Mouse (Mus musculus) heart, embryonic 15.5 days (tissue): ENCODE data around the gene Sumo1. TPM values are rescaled to one million over a fixed set of nuclear protein-coding genes. Genes with fewer than 3 reads are reported as not detected.

ENCODE experiments used
- ATAC-seq: fragments of 200-750 bp; cut with Nextera tagmentation; replicated peaks from 2 replicates; pipeline ENCODE4 v1.8.0; 2017; ENCODE audit warnings: low read depth, moderate TSS enrichment; ENCODE audit not compliant: insufficient number of reproducible peaks, insufficient read depth, low FRiP score
- H3K27ac ChIP-seq: fragments of 300-500 bp; sonication (generic); 2 replicates; pipeline ENCODE4 v1.5.1; 2015; ENCODE audit warnings: mild to moderate bottlenecking, inconsistent platforms
- H3K27me3 ChIP-seq: fragments of 300-500 bp; sonication (generic); 2 replicates; pipeline ENCODE4 v1.6.1; 2015; ENCODE audit warnings: inconsistent platforms
- H3K36me3 ChIP-seq: fragments of 300-500 bp; sonication (generic); 2 replicates; pipeline ENCODE4 v1.6.1; 2015; ENCODE audit warnings: mild to moderate bottlenecking, inconsistent platforms
- H3K4me1 ChIP-seq: fragments of 300-500 bp; sonication (generic); replicated peaks from 2 replicates; pipeline ENCODE4 v1.6.1; 2015; ENCODE audit warnings: inconsistent platforms
- H3K4me2 ChIP-seq: fragments of 300-500 bp; sonication (generic); 2 replicates; pipeline ENCODE4 v1.6.1; 2015; ENCODE audit warnings: inconsistent platforms, mild to moderate bottlenecking, moderate library complexity
- H3K4me3 ChIP-seq: fragments of 300-500 bp; sonication (generic); 2 replicates; pipeline ENCODE4 v1.5.1; 2015; ENCODE audit warnings: mild to moderate bottlenecking, inconsistent platforms
- H3K9ac ChIP-seq: fragments of 300-500 bp; sonication (generic); 2 replicates; pipeline ENCODE4 v1.6.1; 2015; ENCODE audit warnings: mild to moderate bottlenecking, inconsistent platforms
- H3K9me3 ChIP-seq: fragments of 300-500 bp; sonication (generic); replicated peaks from 2 replicates; pipeline ENCODE4 v1.6.1; 2016; ENCODE audit warnings: inconsistent platforms
- WGBS: fragments of 180-500 bp; shearing (Covaris S2); methylation state at CpG from one replicate; pipeline ENCODE4 v1.1.7; 2015; ENCODE audit warnings: mixed read lengths; 5-methylcytosine and 5-hydroxymethylcytosine counted together
- polyA plus RNA-seq: library from polyadenylated mRNA; unstranded; fragments of >200 nt; fragmentation: Nextera tagmentation; extraction: Ambion mirVana; gene quantifications from 2 replicates; pipeline ENCODE4 v1.2.1, GENCODE M21; 2015

Sumo1 gene
- polyA plus RNA-seq, 1 experiment from 2014 or later, result 215 TPM

GRCm38 (mm10) chr1:59548486-59548885, 122.1 kb downstream of the Sumo1 start:
- no peak overlapping the region for H3K27ac ChIP-seq
- ATAC-seq, result no peak

GRCm38 (mm10) chr1:59543911-59544310, 126.7 kb downstream of the Sumo1 start:
- Histone ChIP-seq H3K4me2 (no peak overlapping the region), H3K27me3 (no peaks in the 10 kb centered on the region), H3K9ac (no peak overlapping the region), H3K4me3 (no peak overlapping the region), H3K27ac (no peak overlapping the region), H3K9me3 (no peaks in the 10 kb centered on the region), H3K4me1 (no peaks in the 10 kb centered on the region), H3K36me3 (no peaks in the 10 kb centered on the region)
- 55% methylated on average over 8 of the region's 8 CpGs for WGBS
- no peak for ATAC-seq

More at GRCm38 (mm10) chr1:59548486-59548885, 122.1 kb downstream of the Sumo1 start:
- Histone ChIP-seq H3K9me3 (no peaks in the 10 kb centered on the region), H3K9ac (no peak overlapping the region), H3K4me1 (no peaks in the 10 kb centered on the region), H3K4me3 (no peak overlapping the region), H3K4me2 (no peak overlapping the region), H3K27me3 (no peaks in the 10 kb centered on the region), H3K36me3 (no peaks in the 10 kb centered on the region)
- WGBS, result 84% methylated on average over 5 of the region's 5 CpGs

- ATAC-seq, result no peak
- no peaks in the 10 kb centered on the region for H3K4me1 ChIP-seq
- H3K27me3 ChIP-seq, result no peaks in the 10 kb centered on the region
- H3K4me3 ChIP-seq, result no peak overlapping the region
- H3K36me3 ChIP-seq, result no peaks in the 10 kb centered on the region
- no peak overlapping the region for H3K27ac ChIP-seq
- H3K9ac ChIP-seq, result no peak overlapping the region
- H3K9me3 ChIP-seq, result no peaks in the 10 kb centered on the region
- 43% methylated on average over 6 of the region's 6 CpGs for WGBS
- H3K4me2 ChIP-seq, result no peak overlapping the region
Observed at GRCm38 (mm10) chr1:59542231-59542630, 128.4 kb downstream of the Sumo1 start.

GRCm38 (mm10) chr1:59541271-59542020, 129.2 kb downstream of the Sumo1 start:
- H3K27ac ChIP-seq, result no peak overlapping the region
- H3K36me3 ChIP-seq, result no peaks in the 10 kb centered on the region
- no peak overlapping the region for H3K9ac ChIP-seq
- H3K4me1 ChIP-seq, result no peaks in the 10 kb centered on the region
- H3K4me2 ChIP-seq, result no peak overlapping the region
- no peaks in the 10 kb centered on the region for H3K9me3 ChIP-seq
- 84% methylated on average over 16 of the region's 16 CpGs for whole genome bisulfite sequencing
- no peaks in the 10 kb centered on the region for H3K27me3 ChIP-seq
- no peak for ATAC-seq
- no peak overlapping the region for H3K4me3 ChIP-seq

GRCm38 (mm10) chr1:59540537-59541148, 130.0 kb downstream of the Sumo1 start:
- Histone ChIP-seq H3K9me3 (no peaks in the 10 kb centered on the region), H3K27ac (no peak overlapping the region), H3K4me1 (no peaks in the 10 kb centered on the region), H3K4me3 (no peak overlapping the region), H3K4me2 (no peak overlapping the region), H3K27me3 (no peaks in the 10 kb centered on the region), H3K9ac (no peak overlapping the region), H3K36me3 (no peaks in the 10 kb centered on the region)
- no peak for ATAC-seq
- WGBS, result 75% methylated on average over 19 of the region's 19 CpGs

GRCm38 (mm10) chr1:59538381-59538780, 132.3 kb downstream of the Sumo1 start:
- ATAC-seq, result no peak
- no peak overlapping the region for H3K4me2 ChIP-seq
- WGBS, result 81% methylated on average over 5 of the region's 5 CpGs

More at GRCm38 (mm10) chr1:59538381-59538780, 132.3 kb downstream of the Sumo1 start:
- no peak overlapping the region for H3K9ac ChIP-seq
- no peaks in the 10 kb centered on the region for H3K9me3 ChIP-seq
- H3K4me1 ChIP-seq, result no peaks in the 10 kb centered on the region
- H3K4me3 ChIP-seq, result no peak overlapping the region
- H3K36me3 ChIP-seq, result no peaks in the 10 kb centered on the region
- H3K27ac ChIP-seq, result no peak overlapping the region
- H3K27me3 ChIP-seq, result no peaks in the 10 kb centered on the region

Other genes with a start within 250 kb of the Sumo1 start
- 3.0 and 4.5 TPM in 2 replicates for gene Fzd7, start 188.4 kb downstream of the Sumo1 start, polyA plus RNA-seq
- 0.33 and 0.34 TPM in 2 replicates for gene Gm973, start 154.6 kb downstream of the Sumo1 start, polyA plus RNA-seq
- 130 and 134 TPM in 2 replicates for gene Nop58, start 14.1 kb upstream of the Sumo1 start, polyA plus RNA-seq
- gene Bmpr2, start 92.6 kb upstream of the Sumo1 start, polyA plus RNA-seq, result 5.8 and 6.5 TPM in 2 replicates
- gene Fam117b, start 242.2 kb upstream of the Sumo1 start, polyA plus RNA-seq, result 3.8 and 4.8 TPM in 2 replicates